Mouse (Mus musculus) heart, adult 2 months (tissue): ENCODE measurements around the gene Actl7a.

Source experiments
- CTCF ChIP-seq: fragments of 200-600 bp; IDR thresholded peaks from 2 replicates; pipeline ENCODE4 v1.8.1; 2022; ENCODE audit warnings: antibody characterized with exemption, mild to moderate bottlenecking, moderate library complexity
- EP300 ChIP-seq: fragments of 200-500 bp; IDR thresholded peaks from 2 replicates; pipeline ENCODE4 v1.6.1; 2011; ENCODE audit warnings: low read depth, low read length, control low read depth; ENCODE audit not compliant: insufficient read depth
- POLR2A ChIP-seq: fragments of 200-500 bp; IDR thresholded peaks from 2 replicates; pipeline ENCODE4 v1.6.1; 2011; ENCODE audit warnings: mild to moderate bottlenecking, low read depth, low read length, control low read depth; ENCODE audit not compliant: insufficient read depth

DNA sequence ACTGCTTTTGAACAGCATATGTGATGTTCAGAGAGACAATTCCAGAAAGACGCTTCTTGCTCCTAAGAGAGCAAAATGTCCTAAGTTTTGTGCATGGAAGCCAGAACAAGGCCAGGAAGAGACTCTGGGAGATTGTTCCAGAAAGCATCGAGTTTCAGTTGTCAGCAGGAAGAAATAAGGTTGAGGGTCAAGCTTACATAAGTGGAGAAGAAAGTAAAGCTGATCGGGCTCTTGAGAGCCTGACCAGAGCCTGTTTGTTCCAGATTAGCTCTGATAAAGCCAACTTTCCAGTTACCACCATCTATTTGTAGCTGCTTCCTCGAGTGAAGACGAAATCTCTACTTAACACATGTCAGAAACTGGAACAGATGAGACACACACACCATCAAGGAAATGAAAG lies 44.5 kb upstream of the Actl7a start:
- TF ChIP-seq CTCF (no peak), POLR2A (no peak), EP300 (no peak)
